Mouse (Mus musculus): ENCODE results near the gene 9930111J21Rik1.
"Not testable (repeated sequence)": the region's sequence is repeated elsewhere in the genome, so short reads cannot be mapped to it uniquely, and the experiment has no call there.

- TF ChIP-seq CTCF (conservative IDR thresholded peaks at IDR 0.05; ENCODE audit: insufficient read depth, insufficient read length, low read depth, low read length); POLR2A (IDR thresholded peaks at IDR 0.05; ENCODE audit: low read depth, low read length): not testable (repeated sequence)
Observed at GRCm38 (mm10) chr11:48946090-48946489, 33.1 kb downstream of the 9930111J21Rik1 start, which contains the start of gene Psme2b.

All from kidney, adult 2 months (tissue).